Mouse (Mus musculus): ENCODE results near the gene Ccl21b.
"Not testable (repeated sequence)": the region's sequence is repeated elsewhere in the genome, so short reads cannot be mapped to it uniquely, and the experiment has no call there.

Ccl21b gene

GRCm38 (mm10) chr4:42255467-42255866, at the start of gene Ccl21b:
TSS of gene Ccl21b (plus strand) at chr4:42255767.
- not testable (repeated sequence) for DNase-seq (ENCODE audit: low read depth, low spot score)

GRCm38 (mm10) chr4:42240339-42240738, 15.2 kb upstream of the Ccl21b start, which contains the start of gene Gm10600:
TSS of gene Gm10600 (plus strand) at chr4:42240639.
- not testable (repeated sequence) for DNase-seq (ENCODE audit: low read depth, low spot score)

- DNase-seq (ENCODE audit: low read depth, low spot score): not testable (repeated sequence)
Measured at GRCm38 (mm10) chr4:42293967-42294366, 38.4 kb downstream of the Ccl21b start, which contains the start of gene Gm21953. TSS of gene Gm21953 (plus strand) at chr4:42294267.
